Mouse (Mus musculus): Measurements from ENCODE around the gene Flot1. TPM values are rescaled to one million over a fixed set of nuclear protein-coding genes. Genes with fewer than 3 reads are reported as not detected.

Gene Flot1
- polyA plus RNA-seq, 1 experiment from 2014 or later, result 44.6 TPM

- peaks cover 39% of the 10 kb centered on the region for H3K36me3 ChIP-seq
- no peak overlapping the region for H3K4me2 ChIP-seq
- peaks cover 47% of the 10 kb centered on the region for H3K4me1 ChIP-seq
- no peaks in the 10 kb centered on the region for H3K27me3 ChIP-seq
- H3K9me3 ChIP-seq (replicated peaks), result no peaks in the 10 kb centered on the region
- WGBS, result 93% methylated on average over 13 of the region's 13 CpGs
- ATAC-seq (replicated peaks; ENCODE audit: low FRiP score), result no peak
- H3K9ac ChIP-seq, result no peak overlapping the region
- H3K27ac ChIP-seq, result no peak overlapping the region
- no peak overlapping the region for H3K4me3 ChIP-seq (replicated peaks)
Observed at GRCm38 (mm10) chr17:35825109-35825850, 2.2 kb downstream of the Flot1 start.

- peak overlapping the region; percentile 68 for H3K27ac ChIP-seq
- H3K27me3 ChIP-seq, result no peaks in the 10 kb centered on the region
- peak overlapping the region; percentile 45 for H3K4me2 ChIP-seq
- peaks cover 83% of the 10 kb centered on the region for H3K36me3 ChIP-seq
- peak overlapping the region; percentile 26; the same call in 1 of the 2 replicates for H3K9ac ChIP-seq
- H3K4me3 ChIP-seq (replicated peaks), result peak overlapping the region; percentile 12
- H3K9me3 ChIP-seq (replicated peaks), result no peaks in the 10 kb centered on the region
- peaks cover 30% of the 10 kb centered on the region for H3K4me1 ChIP-seq
- WGBS, result 2% methylated on average over 21 of the region's 21 CpGs
- ATAC-seq (replicated peaks; ENCODE audit: low FRiP score), result peak; percentile 82
Observed at GRCm38 (mm10) chr17:35829737-35830136, 6.7 kb downstream of the Flot1 start.

GRCm38 (mm10) chr17:35832400-35833238 lies 9.6 kb downstream of the Flot1 start:
- Histone ChIP-seq H3K9me3 (replicated peaks) (no peaks in the 10 kb centered on the region), H3K27ac (no peak overlapping the region), H3K9ac (no peak overlapping the region), H3K4me3 (replicated peaks) (no peak overlapping the region), H3K27me3 (no peaks in the 10 kb centered on the region), H3K4me2 (no peak overlapping the region), H3K36me3 (peaks cover 76% of the 10 kb centered on the region), H3K4me1 (peaks cover 43% of the 10 kb centered on the region)
- WGBS, result 59% methylated on average over 8 of the region's 8 CpGs
- no peak for ATAC-seq (replicated peaks; ENCODE audit: low FRiP score)

GRCm38 (mm10) chr17:35833239-35833751 lies 10.3 kb downstream of the Flot1 start:
- H3K9ac ChIP-seq, result no peak overlapping the region
- peaks cover 43% of the 10 kb centered on the region for H3K4me1 ChIP-seq
- H3K9me3 ChIP-seq (replicated peaks), result no peaks in the 10 kb centered on the region
- no peaks in the 10 kb centered on the region for H3K27me3 ChIP-seq
- no peak for ATAC-seq (replicated peaks; ENCODE audit: low FRiP score)
- WGBS, result 30% methylated on average over 5 of the region's 5 CpGs
- 0 out of 2 replicates have a peak overlapping the region, but pooled peaks have one; percentile 27 for H3K27ac ChIP-seq
- no peak overlapping the region; the same call in 1 of the 2 replicates for H3K4me3 ChIP-seq (replicated peaks)
- peaks cover 70% of the 10 kb centered on the region for H3K36me3 ChIP-seq
- no peak overlapping the region for H3K4me2 ChIP-seq

- peak overlapping the region; percentile 62 for H3K4me2 ChIP-seq
- no peak for ATAC-seq (replicated peaks; ENCODE audit: low FRiP score)
Observed at GRCm38 (mm10) chr17:35833894-35834293, 10.9 kb downstream of the Flot1 start.

GRCm38 (mm10) chr17:35834696-35835422 lies 11.8 kb downstream of the Flot1 start:
- ATAC-seq (replicated peaks; ENCODE audit: low FRiP score), result no peak
- H3K9me3 ChIP-seq (replicated peaks), result no peaks in the 10 kb centered on the region
- peak overlapping the region; percentile 62 for H3K4me2 ChIP-seq
- H3K4me1 ChIP-seq, result peaks cover 48% of the 10 kb centered on the region
- peak overlapping the region; percentile 86; the same call in 1 of the 2 replicates for H3K9ac ChIP-seq
- H3K4me3 ChIP-seq (replicated peaks), result peak overlapping the region; percentile 82
- no peaks in the 10 kb centered on the region for H3K27me3 ChIP-seq
- peaks cover 64% of the 10 kb centered on the region for H3K36me3 ChIP-seq
- peak overlapping the region; percentile 98; the same call in 1 of the 2 replicates for H3K27ac ChIP-seq
- WGBS, result 65% methylated on average over 26 of the region's 26 CpGs

More at GRCm38 (mm10) chr17:35833894-35834293, 10.9 kb downstream of the Flot1 start:
- Histone ChIP-seq H3K4me1 (peaks cover 43% of the 10 kb centered on the region), H3K36me3 (peaks cover 66% of the 10 kb centered on the region), H3K9ac (0 out of 2 replicates have a peak overlapping the region, but pooled peaks have one; percentile 2), H3K4me3 (replicated peaks) (peak overlapping the region; percentile 82), H3K27ac (0 out of 2 replicates have a peak overlapping the region, but pooled peaks have one; percentile 27), H3K9me3 (replicated peaks) (no peaks in the 10 kb centered on the region), H3K27me3 (no peaks in the 10 kb centered on the region)
- WGBS, result 59% methylated on average over 5 of the region's 5 CpGs

- Histone ChIP-seq H3K27ac (peak overlapping the region; percentile 98), H3K36me3 (peaks cover 61% of the 10 kb centered on the region), H3K9ac (peak overlapping the region; percentile 86), H3K4me1 (peaks cover 42% of the 10 kb centered on the region), H3K4me2 (peak overlapping the region; percentile 62), H3K4me3 (replicated peaks) (peak overlapping the region; percentile 82), H3K9me3 (replicated peaks) (no peaks in the 10 kb centered on the region), H3K27me3 (no peaks in the 10 kb centered on the region)
- 69% methylated on average over 26 of the region's 26 CpGs for WGBS
- ATAC-seq (replicated peaks; ENCODE audit: low FRiP score), result no peak
Observed at GRCm38 (mm10) chr17:35835424-35836140, 12.6 kb downstream of the Flot1 start.

GRCm38 (mm10) chr17:35836178-35836965 lies 13.3 kb downstream of the Flot1 start:
- Histone ChIP-seq H3K36me3 (peaks cover 53% of the 10 kb centered on the region), H3K27me3 (no peaks in the 10 kb centered on the region), H3K27ac (peak overlapping the region; percentile 98), H3K4me2 (peak overlapping the region; percentile 62), H3K4me1 (peaks cover 42% of the 10 kb centered on the region), H3K9ac (peak overlapping the region; percentile 86), H3K4me3 (replicated peaks) (peak overlapping the region; percentile 82), H3K9me3 (replicated peaks) (no peaks in the 10 kb centered on the region)
- WGBS, result 7% methylated on average over 24 of the region's 24 CpGs
- ATAC-seq (replicated peaks; ENCODE audit: low FRiP score), result no peak

GRCm38 (mm10) chr17:35836991-35837422 lies 14.0 kb downstream of the Flot1 start:
- Histone ChIP-seq H3K36me3 (peaks cover 47% of the 10 kb centered on the region), H3K4me2 (peak overlapping the region; percentile 62), H3K9ac (peak overlapping the region; percentile 86), H3K27me3 (no peaks in the 10 kb centered on the region), H3K4me3 (replicated peaks) (peak overlapping the region; percentile 82), H3K27ac (peak overlapping the region; percentile 98), H3K9me3 (replicated peaks) (no peaks in the 10 kb centered on the region), H3K4me1 (peaks cover 44% of the 10 kb centered on the region)
- WGBS, result under 1% methylated on average over 25 of the region's 25 CpGs
- peak; percentile 27 for ATAC-seq (replicated peaks; ENCODE audit: low FRiP score)

GRCm38 (mm10) chr17:35837487-35837886 lies 14.5 kb downstream of the Flot1 start:
- Histone ChIP-seq H3K9me3 (replicated peaks) (no peaks in the 10 kb centered on the region), H3K36me3 (peaks cover 42% of the 10 kb centered on the region), H3K9ac (peak overlapping the region; percentile 86), H3K4me3 (replicated peaks) (peak overlapping the region; percentile 82), H3K27ac (peak overlapping the region; percentile 98), H3K4me1 (peaks cover 49% of the 10 kb centered on the region), H3K27me3 (no peaks in the 10 kb centered on the region), H3K4me2 (peak overlapping the region; percentile 62)
- 0% methylated on average over 18 of the region's 18 CpGs for WGBS
- no peak for ATAC-seq (replicated peaks; ENCODE audit: low FRiP score)
